Mouse (Mus musculus): ENCODE measurements around the gene Unc93b1. TPM values are rescaled to one million over a fixed set of nuclear protein-coding genes. Genes with fewer than 3 reads are reported as not detected.
A peak's percentile ranks its signal among the peaks of the same experiment; 100 is the strongest.

The Unc93b1 gene
- polyA plus RNA-seq (2015; fragmentation: Nextera tagmentation; extraction: Ambion mirVana) = 17.6 and 18.3 TPM in 2 replicates

GRCm38 (mm10) chr19:3935032-3935895, at the start of gene Unc93b1:
Unc93b1 (plus strand) TSS chr19:3935186.
- peaks cover 21% of the 10 kb centered on the region for H3K27me3 ChIP-seq
- peak within 1 kb of the TSS; percentile 59 for H3K4me3 ChIP-seq (replicated peaks)
- peak; percentile 41 for DNase-seq
- peak within 1 kb of the TSS; percentile 62 for H3K9ac ChIP-seq
- H3K36me3 ChIP-seq = no peaks in the 10 kb centered on the region
- 4% methylated on average over 42 of the region's 42 CpGs for WGBS (ENCODE audit: insufficient replicate concordance)
- H3K4me1 ChIP-seq (replicated peaks) = peaks cover 27% of the 10 kb centered on the region
- peak; percentile 83 for ATAC-seq (ENCODE audit: low read depth)
- no peaks in the 10 kb centered on the region for H3K9me3 ChIP-seq (replicated peaks)
- peak within 1 kb of the TSS; percentile 47 for H3K27ac ChIP-seq
- H3K4me2 ChIP-seq = peak within 1 kb of the TSS; percentile 76

- H3K27ac ChIP-seq = no peak overlapping the region
- ATAC-seq (ENCODE audit: low read depth) = no peak
- no peak for DNase-seq
- H3K9ac ChIP-seq = no peak overlapping the region
- WGBS (ENCODE audit: insufficient replicate concordance) = 75% methylated on average over 5 of the region's 5 CpGs
- H3K36me3 ChIP-seq = peaks cover 80% of the 10 kb centered on the region
- H3K4me3 ChIP-seq (replicated peaks) = no peak overlapping the region
- no peaks in the 10 kb centered on the region for H3K9me3 ChIP-seq (replicated peaks)
- no peaks in the 10 kb centered on the region for H3K27me3 ChIP-seq
- H3K4me1 ChIP-seq (replicated peaks) = 0 out of 2 replicates have a peak, but pooled peaks cover 3% of the 10 kb centered on the region
- H3K4me2 ChIP-seq = no peak overlapping the region
These were observed 45.9 kb upstream of the Unc93b1 start for GRCm38 (mm10) chr19:3889096-3889495.

GRCm38 (mm10) chr19:3890181-3890580, 44.8 kb upstream of the Unc93b1 start:
- DNase-seq = no peak
- Histone ChIP-seq H3K4me2 (no peak overlapping the region), H3K27me3 (no peaks in the 10 kb centered on the region), H3K4me1 (replicated peaks) (0 out of 2 replicates have a peak, but pooled peaks cover 10% of the 10 kb centered on the region), H3K27ac (no peak overlapping the region), H3K9ac (no peak overlapping the region), H3K9me3 (replicated peaks) (no peaks in the 10 kb centered on the region), H3K36me3 (peaks cover 85% of the 10 kb centered on the region), H3K4me3 (replicated peaks) (no peak overlapping the region)
- ATAC-seq (ENCODE audit: low read depth) = no peak
- WGBS (ENCODE audit: insufficient replicate concordance) = 73% methylated on average over 8 of the region's 8 CpGs

- DNase-seq (no peak), ATAC-seq (ENCODE audit: low read depth) (no peak)
- Histone ChIP-seq H3K27me3 (no peaks in the 10 kb centered on the region), H3K4me1 (replicated peaks) (peaks cover 16% of the 10 kb centered on the region), H3K9me3 (replicated peaks) (no peaks in the 10 kb centered on the region), H3K4me2 (no peak overlapping the region), H3K4me3 (replicated peaks) (no peak overlapping the region), H3K27ac (no peak overlapping the region), H3K36me3 (peaks cover 95% of the 10 kb centered on the region), H3K9ac (no peak overlapping the region)
- WGBS (ENCODE audit: insufficient replicate concordance) = 77% methylated on average over 4 of the region's 4 CpGs
These were observed 41.4 kb upstream of the Unc93b1 start for GRCm38 (mm10) chr19:3893545-3894116.

- Histone ChIP-seq H3K4me3 (replicated peaks) (no peak overlapping the region), H3K27me3 (no peaks in the 10 kb centered on the region), H3K27ac (no peak overlapping the region), H3K4me2 (no peak overlapping the region), H3K9ac (no peak overlapping the region), H3K4me1 (replicated peaks) (peaks cover 16% of the 10 kb centered on the region), H3K9me3 (replicated peaks) (no peaks in the 10 kb centered on the region), H3K36me3 (peaks cover 95% of the 10 kb centered on the region)
- WGBS (ENCODE audit: insufficient replicate concordance) = 76% methylated on average over 2 of the region's 2 CpGs
- ATAC-seq (ENCODE audit: low read depth) (no peak), DNase-seq (no peak)
These were observed 40.7 kb upstream of the Unc93b1 start for GRCm38 (mm10) chr19:3894294-3894693.

- H3K36me3 ChIP-seq = peaks cover 94% of the 10 kb centered on the region
- no peak overlapping the region for H3K27ac ChIP-seq
- H3K27me3 ChIP-seq = no peaks in the 10 kb centered on the region
- no peak overlapping the region for H3K4me3 ChIP-seq (replicated peaks)
- ATAC-seq (ENCODE audit: low read depth) = peak; percentile 71
- no peak overlapping the region for H3K4me2 ChIP-seq
- 56% methylated on average over 3 of the region's 3 CpGs for WGBS (ENCODE audit: insufficient replicate concordance)
- no peak overlapping the region for H3K9ac ChIP-seq
- no peaks in the 10 kb centered on the region for H3K9me3 ChIP-seq (replicated peaks)
- DNase-seq = no peak
- H3K4me1 ChIP-seq (replicated peaks) = peaks cover 16% of the 10 kb centered on the region
These were observed 39.8 kb upstream of the Unc93b1 start for GRCm38 (mm10) chr19:3895171-3895631.

GRCm38 (mm10) chr19:3896208-3896607, 38.8 kb upstream of the Unc93b1 start:
- H3K36me3 ChIP-seq = peaks cover 84% of the 10 kb centered on the region
- H3K4me1 ChIP-seq (replicated peaks) = peaks cover 16% of the 10 kb centered on the region
- no peak overlapping the region for H3K27ac ChIP-seq
- DNase-seq (no peak), ATAC-seq (ENCODE audit: low read depth) (no peak)
- WGBS (ENCODE audit: insufficient replicate concordance) = 86% methylated on average over 10 of the region's 10 CpGs
- H3K9ac ChIP-seq = no peak overlapping the region
- no peak overlapping the region for H3K4me3 ChIP-seq (replicated peaks)
- no peaks in the 10 kb centered on the region for H3K27me3 ChIP-seq
- H3K9me3 ChIP-seq (replicated peaks) = no peaks in the 10 kb centered on the region
- H3K4me2 ChIP-seq = no peak overlapping the region

GRCm38 (mm10) chr19:3897557-3897956, 37.4 kb upstream of the Unc93b1 start:
- WGBS (ENCODE audit: insufficient replicate concordance) = 74% methylated on average over 5 of the region's 5 CpGs
- H3K9me3 ChIP-seq (replicated peaks) = no peaks in the 10 kb centered on the region
- DNase-seq (no peak), ATAC-seq (ENCODE audit: low read depth) (no peak)
- no peaks in the 10 kb centered on the region for H3K27me3 ChIP-seq
- no peak overlapping the region for H3K4me3 ChIP-seq (replicated peaks)
- no peak overlapping the region for H3K4me2 ChIP-seq
- no peak overlapping the region for H3K9ac ChIP-seq
- no peak overlapping the region for H3K27ac ChIP-seq
- H3K4me1 ChIP-seq (replicated peaks) = peaks cover 17% of the 10 kb centered on the region
- peaks cover 86% of the 10 kb centered on the region for H3K36me3 ChIP-seq

- peaks cover 26% of the 10 kb centered on the region for H3K4me1 ChIP-seq (replicated peaks)
- H3K4me3 ChIP-seq (replicated peaks) = no peak overlapping the region
- WGBS (ENCODE audit: insufficient replicate concordance) = 76% methylated on average over 7 of the region's 7 CpGs
- no peaks in the 10 kb centered on the region for H3K27me3 ChIP-seq
- DNase-seq (no peak), ATAC-seq (ENCODE audit: low read depth) (no peak)
- no peak overlapping the region for H3K4me2 ChIP-seq
- no peaks in the 10 kb centered on the region for H3K9me3 ChIP-seq (replicated peaks)
- H3K27ac ChIP-seq = no peak overlapping the region
- H3K36me3 ChIP-seq = peaks cover 86% of the 10 kb centered on the region
- H3K9ac ChIP-seq = no peak overlapping the region
These were observed 36.0 kb upstream of the Unc93b1 start for GRCm38 (mm10) chr19:3898952-3899351.

- 84% methylated on average over 4 of the region's 4 CpGs for WGBS (ENCODE audit: insufficient replicate concordance)
- Histone ChIP-seq H3K36me3 (peaks cover 85% of the 10 kb centered on the region), H3K9me3 (replicated peaks) (no peaks in the 10 kb centered on the region), H3K4me1 (replicated peaks) (peaks cover 26% of the 10 kb centered on the region), H3K27me3 (no peaks in the 10 kb centered on the region), H3K27ac (no peak overlapping the region), H3K9ac (no peak overlapping the region), H3K4me2 (no peak overlapping the region), H3K4me3 (replicated peaks) (no peak overlapping the region)
- ATAC-seq (ENCODE audit: low read depth) (no peak), DNase-seq (no peak)
These were observed 35.4 kb upstream of the Unc93b1 start for GRCm38 (mm10) chr19:3899618-3900017.

GRCm38 (mm10) chr19:3902966-3903365, 32.0 kb upstream of the Unc93b1 start:
- WGBS (ENCODE audit: insufficient replicate concordance) = 77% methylated on average over 12 of the region's 12 CpGs
- peaks cover 51% of the 10 kb centered on the region for H3K4me1 ChIP-seq (replicated peaks)
- DNase-seq (no peak), ATAC-seq (ENCODE audit: low read depth) (no peak)
- H3K4me3 ChIP-seq (replicated peaks) = no peak overlapping the region
- no peaks in the 10 kb centered on the region for H3K9me3 ChIP-seq (replicated peaks)
- no peaks in the 10 kb centered on the region for H3K27me3 ChIP-seq
- H3K36me3 ChIP-seq = peaks cover 55% of the 10 kb centered on the region
- no peak overlapping the region for H3K9ac ChIP-seq
- H3K27ac ChIP-seq = no peak overlapping the region
- H3K4me2 ChIP-seq = no peak overlapping the region

Data from liver, embryonic 13.5 days (tissue).